Mouse (Mus musculus) common myeloid progenitor, adult 5-6 weeks (primary cell): ENCODE measurements around the gene Cpz. TPM values are rescaled to one million over a fixed set of nuclear protein-coding genes. Genes with fewer than 3 reads are reported as not detected.

ENCODE experiments used
- ATAC-seq: replicated peaks from 2 replicates; pipeline ENCODE4 v1.8.0; 2016; ENCODE audit warnings: low read depth, mild to moderate bottlenecking, moderate TSS enrichment, inconsistent platforms; ENCODE audit not compliant: poor library complexity, severe bottlenecking
- total RNA-seq: library from RNA; stranded (forward); fragments of 200-1000, 187-1606 nt; gene quantifications from 2 replicates; pipeline ENCODE4 v1.2.3, GENCODE M21; 2017

The Cpz gene
- total RNA-seq, 1 experiment from 2014 or later: not detected

- ATAC-seq: no peak
These were observed 10.8 kb upstream of the Cpz start for GRCm38 (mm10) chr5:35536271-35536670.

- ATAC-seq: peak; percentile 77
These were observed 6.1 kb upstream of the Cpz start for GRCm38 (mm10) chr5:35531586-35531985.

GRCm38 (mm10) chr5:35530442-35530841 lies 4.9 kb upstream of the Cpz start:
- peak; percentile 73 for ATAC-seq

DNA sequence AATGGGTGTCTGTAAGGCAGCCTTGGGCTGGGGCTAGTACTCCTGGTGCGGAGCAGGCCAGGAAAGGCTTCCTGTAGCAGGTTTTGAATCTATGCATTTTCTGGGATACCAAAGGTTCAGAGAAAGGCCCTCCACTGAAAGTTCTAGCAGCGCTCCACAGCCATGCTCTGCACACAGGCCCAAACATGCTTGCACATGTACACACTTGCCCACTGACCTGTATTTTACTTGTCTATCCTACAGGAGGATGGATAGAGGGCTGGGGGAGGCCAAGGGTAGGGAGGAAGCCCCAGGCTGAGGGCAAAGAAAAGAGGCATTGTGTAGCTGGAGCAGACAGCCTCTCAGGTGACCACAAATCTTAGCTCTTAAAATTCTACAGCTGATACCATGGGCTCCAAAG lies 1.1 kb downstream of the Cpz start:
- no peak for ATAC-seq

DNA sequence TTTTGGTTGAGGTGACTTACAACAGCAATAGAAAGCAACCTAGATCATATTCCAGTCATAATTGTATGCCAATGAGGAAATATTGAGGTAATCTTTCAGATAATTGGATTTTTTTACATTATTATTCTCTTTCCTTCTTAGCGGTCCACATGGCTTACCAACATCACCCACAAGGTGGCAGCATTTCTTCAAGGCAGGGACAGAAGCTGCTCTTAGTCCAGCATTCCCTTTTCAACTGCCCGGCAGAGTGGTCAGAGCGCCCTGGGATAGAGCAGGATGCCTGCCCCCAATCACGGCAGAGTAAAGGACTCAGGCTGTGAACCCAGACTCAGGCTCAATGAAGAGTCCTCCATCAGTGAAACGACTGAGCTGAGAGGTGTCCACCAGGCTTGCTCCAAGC lies 1.8 kb downstream of the Cpz start:
- ATAC-seq: peak; percentile 60; the same call in 1 of the 2 replicates

GRCm38 (mm10) chr5:35516781-35517180 lies 8.7 kb downstream of the Cpz start:
- no peak for ATAC-seq

DNA sequence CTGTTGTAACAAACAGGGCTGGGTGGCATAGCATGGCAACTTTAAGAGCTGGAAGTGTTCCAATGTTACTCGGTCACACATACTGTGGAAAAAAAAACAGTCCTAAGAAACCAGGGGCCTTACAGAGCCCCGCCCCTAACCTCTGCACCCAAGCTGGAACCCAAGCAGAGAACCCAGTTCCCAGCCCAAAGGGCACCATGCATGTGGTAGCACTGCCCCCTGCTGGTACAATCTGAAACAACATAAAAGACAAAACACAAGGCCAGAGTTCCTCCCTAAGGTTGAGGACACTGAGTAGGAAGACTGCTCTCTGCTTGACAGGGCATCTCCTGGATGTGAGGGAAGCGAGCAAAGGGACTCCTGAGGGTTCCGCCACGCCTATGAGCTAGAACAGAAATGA lies 14.9 kb downstream of the Cpz start:
- ATAC-seq: peak; percentile 65

GRCm38 (mm10) chr5:35505016-35505415 lies 20.5 kb downstream of the Cpz start:
- no peak for ATAC-seq

GRCm38 (mm10) chr5:35497344-35497743 lies 28.2 kb downstream of the Cpz start:
- no peak for ATAC-seq

DNA sequence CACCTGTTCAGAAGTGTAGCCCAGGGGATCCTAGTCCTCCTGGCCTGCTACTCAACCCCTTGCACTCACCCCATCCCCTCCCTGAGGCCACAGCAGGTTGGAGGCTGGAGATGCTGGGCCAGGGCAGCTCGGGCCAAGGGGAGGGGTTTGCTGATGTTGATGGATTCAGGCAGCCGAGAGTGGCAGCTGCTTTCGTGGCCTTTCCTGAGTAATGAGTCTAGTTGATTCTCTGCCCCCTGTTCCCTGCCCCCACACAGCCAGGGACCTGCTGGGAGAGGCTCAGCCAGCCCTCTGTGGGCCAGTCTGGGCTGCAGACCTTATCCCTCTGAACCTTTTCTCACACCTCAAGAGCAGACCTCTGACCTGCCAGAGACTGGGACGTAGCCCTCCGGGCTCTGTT lies 29.5 kb downstream of the Cpz start:
- ATAC-seq: no peak

GRCm38 (mm10) chr5:35494773-35495390 lies 30.6 kb downstream of the Cpz start:
- ATAC-seq: no peak

DNA sequence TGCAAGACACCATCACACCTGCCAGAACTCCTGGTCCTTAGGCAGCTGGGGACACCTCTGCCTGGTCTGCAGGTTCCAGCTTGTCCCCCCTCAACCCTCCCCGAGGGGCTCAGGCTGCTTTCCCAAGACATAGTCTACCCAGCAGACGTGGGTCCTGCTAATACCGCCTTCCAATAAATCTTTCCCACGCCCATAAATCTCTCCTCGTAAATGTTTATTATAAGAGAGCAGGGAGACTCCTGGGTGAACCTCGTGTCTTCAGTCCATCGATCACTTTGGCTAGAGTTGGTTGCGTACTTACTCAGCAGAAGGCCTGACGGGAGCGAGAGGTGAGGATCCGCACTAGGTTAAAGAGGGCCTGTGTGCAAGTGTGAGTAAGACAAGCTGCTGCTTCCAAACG lies 31.7 kb downstream of the Cpz start:
- no peak for ATAC-seq

- ATAC-seq: no peak
These were observed 46.0 kb downstream of the Cpz start for GRCm38 (mm10) chr5:35479521-35479920.

- 0 out of 2 replicates have a peak, but pooled peaks have one; percentile 58 for ATAC-seq
These were observed 50.3 kb downstream of the Cpz start for GRCm38 (mm10) chr5:35475236-35475635.

DNA sequence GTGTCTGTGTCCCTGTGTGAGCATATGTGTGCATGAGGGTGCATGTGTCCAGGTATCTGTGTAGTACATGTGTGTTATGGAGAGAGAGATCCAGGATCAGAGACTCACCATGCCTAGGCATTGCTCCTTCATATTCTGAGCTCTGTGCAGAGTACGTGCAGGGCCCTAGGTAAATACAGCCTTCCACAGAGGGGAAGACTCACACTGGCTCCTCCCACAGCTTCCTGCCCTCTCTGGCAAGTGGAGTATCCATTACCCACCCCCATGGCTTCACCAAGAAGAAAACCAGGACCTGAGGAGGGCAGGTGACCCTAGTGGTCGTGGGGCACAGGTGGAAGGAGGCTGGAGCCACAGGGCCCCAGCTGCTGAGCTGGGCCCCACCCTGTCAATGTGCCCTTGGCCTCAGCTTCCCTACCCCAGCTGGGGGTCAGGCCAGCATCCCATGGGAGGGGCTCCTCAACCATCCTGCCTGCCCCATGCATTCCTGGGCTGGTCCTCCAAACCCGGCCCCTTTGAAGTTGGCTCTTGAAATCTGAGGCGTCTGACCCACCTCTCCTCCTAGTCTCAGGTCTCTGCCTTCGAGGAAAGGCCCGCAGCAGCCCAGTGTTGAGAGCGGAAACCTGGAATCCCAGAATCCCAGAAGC lies 54.5 kb downstream of the Cpz start:
- ATAC-seq: no peak

DNA sequence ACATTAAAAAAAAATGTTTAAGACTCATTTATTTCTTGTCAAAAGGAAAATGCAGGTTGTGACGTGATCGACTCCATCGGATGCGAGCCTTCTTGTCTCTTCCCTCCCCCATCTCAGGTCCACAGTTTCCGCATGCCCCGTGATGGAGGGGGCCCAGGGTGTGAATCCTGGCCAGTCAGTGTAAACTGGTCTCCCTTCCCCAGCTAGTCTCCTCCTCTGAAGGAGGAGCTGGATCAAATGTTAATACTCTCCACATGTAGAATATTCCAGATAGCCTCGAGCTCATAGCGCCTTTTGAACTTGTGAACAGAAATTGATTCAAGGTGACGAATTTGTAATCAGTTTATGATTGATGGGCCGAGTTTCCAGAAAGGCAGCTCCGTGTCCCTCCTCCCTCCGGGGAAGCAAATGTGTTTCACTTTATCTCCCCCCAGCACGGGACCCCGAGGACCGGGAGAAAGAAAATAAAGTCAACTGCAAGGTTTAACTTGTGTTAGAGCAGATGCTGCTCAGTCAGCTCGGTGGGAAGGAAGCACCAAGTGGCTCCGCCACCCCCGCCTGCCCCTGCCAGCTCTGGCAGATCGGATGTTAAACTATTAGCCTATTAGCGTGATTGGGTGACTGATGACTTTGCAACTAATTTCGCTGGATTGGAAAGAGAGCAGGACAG lies 59.4 kb downstream of the Cpz start:
- ATAC-seq: no peak

DNA sequence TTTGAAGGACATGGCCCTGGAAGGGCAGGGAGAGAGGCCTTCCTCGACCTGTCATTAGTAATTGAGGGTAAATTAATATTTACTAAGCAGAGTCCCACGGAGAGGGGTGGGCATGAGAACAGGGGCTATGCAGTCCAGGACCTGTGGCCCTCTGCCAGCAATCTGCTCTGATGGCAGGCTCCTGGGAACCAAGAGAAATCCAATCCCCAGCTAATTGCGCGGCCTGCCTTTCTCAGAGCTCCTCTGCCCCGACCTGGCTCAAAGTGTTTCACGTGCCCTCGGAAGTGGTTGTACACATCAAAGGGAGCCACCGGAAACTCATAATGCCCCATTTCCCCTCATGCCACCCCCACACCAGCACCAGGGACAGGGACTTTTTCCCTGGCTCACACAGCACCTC lies 63.4 kb downstream of the Cpz start:
- ATAC-seq: no peak

DNA sequence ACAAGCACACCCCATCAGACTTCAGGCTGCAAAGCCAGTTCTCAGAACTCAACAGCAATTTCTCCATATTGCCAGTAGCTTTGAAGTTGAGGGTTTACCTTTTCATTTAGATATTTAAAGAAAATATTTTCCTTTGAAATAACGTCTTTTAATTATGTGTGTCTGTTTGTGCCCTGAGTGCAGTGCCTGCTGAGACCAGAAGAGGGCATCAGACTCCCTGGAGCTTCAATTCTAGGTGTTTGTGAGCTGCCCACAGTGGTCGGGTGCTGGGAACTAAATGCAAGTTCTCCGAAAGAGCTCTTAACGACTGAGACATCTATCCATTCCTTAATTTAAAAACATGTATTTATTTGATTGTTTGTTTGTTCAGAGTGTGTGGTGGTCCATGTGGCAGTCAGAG lies 65.7 kb downstream of the Cpz start:
- no peak for ATAC-seq

GRCm38 (mm10) chr5:35458267-35458666 lies 67.2 kb downstream of the Cpz start:
- no peak for ATAC-seq

DNA sequence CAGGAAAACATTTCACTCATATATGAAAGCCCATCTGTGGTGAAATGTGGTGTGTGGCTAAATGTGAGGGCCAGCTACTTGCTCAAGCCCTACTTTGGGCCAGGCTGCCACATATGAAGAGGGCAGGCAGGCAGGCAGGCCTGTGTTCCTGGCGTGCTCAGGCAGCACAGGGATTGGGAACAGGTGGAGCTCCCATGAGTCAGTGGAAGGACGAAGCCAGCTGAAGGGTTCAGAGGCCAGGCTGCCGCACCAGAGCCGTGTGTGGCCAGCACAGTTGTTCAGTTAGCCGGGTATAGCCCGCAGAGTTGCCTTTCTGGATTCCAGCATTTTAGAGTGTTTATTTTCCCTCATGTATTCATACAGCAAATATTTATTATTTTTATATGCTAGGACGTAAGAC lies 68.1 kb downstream of the Cpz start:
- ATAC-seq: no peak

DNA sequence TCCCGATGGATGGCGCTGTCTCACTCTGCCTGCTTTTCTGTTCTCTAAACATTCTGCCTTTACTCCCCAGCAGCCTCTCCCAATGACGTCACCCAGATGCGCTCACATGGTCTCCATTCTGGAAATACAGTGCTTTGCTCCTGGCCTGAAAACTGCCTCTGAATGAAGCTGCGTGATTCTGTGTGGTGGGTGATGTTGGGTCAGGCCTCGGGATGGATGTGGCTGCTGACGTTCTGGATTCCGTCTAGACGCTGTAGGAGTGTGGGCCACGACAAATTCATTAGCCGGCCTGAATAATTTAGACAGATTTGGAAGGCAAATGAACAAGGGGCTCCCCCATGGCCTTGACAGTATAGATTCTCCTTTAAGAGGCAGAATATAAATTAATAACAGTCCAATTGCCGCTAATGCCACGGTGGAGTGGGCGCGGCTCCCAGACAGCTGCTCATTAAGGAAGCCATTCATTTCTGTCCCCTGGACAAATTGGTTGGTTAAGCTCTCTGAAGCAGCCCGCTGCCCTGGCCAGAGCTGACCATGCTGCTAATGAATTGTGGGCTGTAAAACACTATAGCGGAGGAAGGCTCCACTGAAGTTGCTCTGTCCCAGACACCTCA lies 71.2 kb downstream of the Cpz start:
- no peak for ATAC-seq
